Mouse (Mus musculus) forebrain, embryonic 14.5 days (tissue): ENCODE results near the gene Pom121. TPM values are rescaled to one million over a fixed set of nuclear protein-coding genes. Genes with fewer than 3 reads are reported as not detected.
A peak's percentile ranks its signal among the peaks of the same experiment; 100 is the strongest.

Experiments used
- ATAC-seq: fragments of 200-750 bp; cut with Nextera tagmentation; 2 replicates; pipeline ENCODE4 v1.8.0; 2017; ENCODE audit warnings: mild to moderate bottlenecking, moderate library complexity
- DNase-seq: peaks from one replicate; pipeline ENCODE4 v3.0.0-alpha.2; 2015; ENCODE audit warnings: low spot score
- H3K27ac ChIP-seq: fragments of 300-500 bp; sonication (generic); 2 replicates; pipeline ENCODE4 v1.5.1; 2014; ENCODE audit warnings: low read depth, mild to moderate bottlenecking, control low read depth, low read length, moderate library complexity
- H3K27me3 ChIP-seq: fragments of 300-500 bp; sonication (generic); replicated peaks from 2 replicates; pipeline ENCODE4 v1.6.1; 2014; ENCODE audit warnings: low read length, control low read depth, mixed read lengths; ENCODE audit not compliant: control insufficient read depth, insufficient read depth
- H3K36me3 ChIP-seq: fragments of 300-500 bp; sonication (generic); 2 replicates; pipeline ENCODE4 v1.6.1; 2014; ENCODE audit warnings: low read length, control low read depth; ENCODE audit not compliant: control insufficient read depth, insufficient read depth
- H3K4me1 ChIP-seq: fragments of 300-500 bp; sonication (generic); 2 replicates; pipeline ENCODE4 v1.6.1; 2014; ENCODE audit warnings: antibody characterized with exemption, low read length, control low read depth; ENCODE audit not compliant: control insufficient read depth, insufficient read depth
- H3K4me2 ChIP-seq: fragments of 300-500 bp; sonication (generic); 2 replicates; pipeline ENCODE4 v1.6.1; 2014; ENCODE audit warnings: mild to moderate bottlenecking, control low read depth, low read length
- H3K4me3 ChIP-seq: fragments of 300-500 bp; sonication (generic); 2 replicates; pipeline ENCODE4 v1.5.1; 2014; ENCODE audit warnings: low read depth, low read length, control low read depth
- H3K9ac ChIP-seq: fragments of 300-500 bp; sonication (generic); 2 replicates; pipeline ENCODE4 v1.6.1; 2014; ENCODE audit warnings: mild to moderate bottlenecking, low read length, control low read depth, moderate library complexity
- H3K9me3 ChIP-seq: fragments of 300-500 bp; sonication (generic); replicated peaks from 2 replicates; pipeline ENCODE4 v1.6.1; 2016; ENCODE audit warnings: low read length, control low read depth, mixed read lengths; ENCODE audit not compliant: control insufficient read depth
- WGBS: fragments of 180-500 bp; shearing (Covaris S2); extraction: QIAGEN DNeasy Blood & Tissue Kit; methylation state at CpG from one replicate; pipeline ENCODE4 v1.1.7; 2014; 5-methylcytosine and 5-hydroxymethylcytosine counted together
- polyA plus RNA-seq: library from polyadenylated mRNA; unstranded; fragments of >200 nt; fragmentation: Nextera tagmentation; extraction: Ambion mirVana; gene quantifications from 2 replicates; pipeline ENCODE4 v1.2.1, GENCODE M21; 2014

Gene Pom121
- polyA plus RNA-seq, 1 experiment from 2014 or later = 9.8 TPM

GRCm38 (mm10) chr5:135359772-135360171 is 34.6 kb downstream of the Pom121 start:
- H3K27me3 ChIP-seq = no peaks in the 10 kb centered on the region
- H3K4me2 ChIP-seq = no peak overlapping the region
- DNase-seq (no peak), ATAC-seq (no peak)
- no peaks in the 10 kb centered on the region for H3K36me3 ChIP-seq
- WGBS = 100% methylated on average over 2 of the region's 2 CpGs
- H3K9me3 ChIP-seq = 0 out of 2 replicates have a peak, but pooled peaks cover 4% of the 10 kb centered on the region
- no peak overlapping the region for H3K27ac ChIP-seq
- H3K4me3 ChIP-seq = no peak overlapping the region
- H3K4me1 ChIP-seq = no peaks in the 10 kb centered on the region
- no peak overlapping the region for H3K9ac ChIP-seq

DNA sequence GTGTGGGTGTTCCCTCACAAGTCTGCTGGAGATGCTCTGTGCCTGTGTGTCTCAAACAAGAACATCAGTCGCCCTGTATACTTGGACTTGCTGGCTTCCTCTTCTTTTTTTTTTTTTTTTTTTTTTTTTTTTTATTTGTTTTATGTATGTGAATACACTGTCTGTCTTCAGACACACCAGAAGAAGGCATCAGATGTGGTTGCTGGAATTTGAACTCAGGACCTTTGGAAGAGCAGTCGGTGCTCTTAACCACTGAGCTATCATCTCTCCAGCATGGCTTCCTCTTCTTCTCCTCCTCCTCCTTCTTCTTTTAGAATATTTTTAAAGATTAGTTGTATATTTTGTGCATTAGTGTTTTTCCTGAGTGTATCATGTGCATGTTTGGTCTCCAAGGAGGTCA is 36.8 kb downstream of the Pom121 start:
- ATAC-seq (no peak), DNase-seq (no peak)
- H3K36me3 ChIP-seq = no peaks in the 10 kb centered on the region
- no peak overlapping the region for H3K27ac ChIP-seq
- no peak overlapping the region for H3K9ac ChIP-seq
- H3K4me2 ChIP-seq = no peak overlapping the region
- 75% methylated on average over 2 of the region's 2 CpGs for WGBS
- no peaks in the 10 kb centered on the region for H3K27me3 ChIP-seq
- H3K4me1 ChIP-seq = no peaks in the 10 kb centered on the region
- no peak overlapping the region for H3K4me3 ChIP-seq
- H3K9me3 ChIP-seq = 0 out of 2 replicates have a peak, but pooled peaks cover 4% of the 10 kb centered on the region

DNA sequence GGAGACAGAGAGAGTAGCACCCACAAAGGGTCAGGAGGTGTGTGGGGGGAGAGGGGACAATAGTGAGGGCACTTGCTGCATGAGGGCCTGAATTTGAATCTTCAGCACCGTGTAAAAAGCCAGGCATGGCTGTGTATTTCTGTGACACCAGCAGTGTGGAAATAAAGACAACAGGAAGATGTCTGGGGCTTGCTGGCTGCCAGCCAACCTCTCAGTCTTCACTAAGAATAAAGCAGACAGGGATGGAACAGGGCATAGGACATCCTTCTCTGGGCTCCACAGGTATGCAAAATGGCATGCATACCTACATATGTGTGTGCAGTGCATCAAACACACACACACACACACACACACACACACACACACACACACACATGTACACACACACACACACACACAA is 38.3 kb downstream of the Pom121 start:
- Histone ChIP-seq H3K36me3 (no peaks in the 10 kb centered on the region), H3K27me3 (no peaks in the 10 kb centered on the region), H3K4me1 (no peaks in the 10 kb centered on the region), H3K4me2 (no peak overlapping the region), H3K27ac (no peak overlapping the region), H3K9me3 (0 out of 2 replicates have a peak, but pooled peaks cover 4% of the 10 kb centered on the region), H3K4me3 (no peak overlapping the region), H3K9ac (no peak overlapping the region)
- 39% methylated on average over 1 of the region's 1 CpGs for WGBS
- ATAC-seq (no peak), DNase-seq (peak; percentile 30)

GRCm38 (mm10) chr5:135353564-135353963 is 40.8 kb downstream of the Pom121 start:
- ATAC-seq (no peak), DNase-seq (peak; percentile 17)
- no peak overlapping the region for H3K9ac ChIP-seq
- no peaks in the 10 kb centered on the region for H3K27me3 ChIP-seq
- H3K9me3 ChIP-seq = 0 out of 2 replicates have a peak, but pooled peaks cover 4% of the 10 kb centered on the region
- no peaks in the 10 kb centered on the region for H3K4me1 ChIP-seq
- no peak overlapping the region for H3K27ac ChIP-seq
- H3K36me3 ChIP-seq = no peaks in the 10 kb centered on the region
- H3K4me3 ChIP-seq = no peak overlapping the region
- H3K4me2 ChIP-seq = no peak overlapping the region
- 17% methylated on average over 20 of the region's 20 CpGs for WGBS

DNA sequence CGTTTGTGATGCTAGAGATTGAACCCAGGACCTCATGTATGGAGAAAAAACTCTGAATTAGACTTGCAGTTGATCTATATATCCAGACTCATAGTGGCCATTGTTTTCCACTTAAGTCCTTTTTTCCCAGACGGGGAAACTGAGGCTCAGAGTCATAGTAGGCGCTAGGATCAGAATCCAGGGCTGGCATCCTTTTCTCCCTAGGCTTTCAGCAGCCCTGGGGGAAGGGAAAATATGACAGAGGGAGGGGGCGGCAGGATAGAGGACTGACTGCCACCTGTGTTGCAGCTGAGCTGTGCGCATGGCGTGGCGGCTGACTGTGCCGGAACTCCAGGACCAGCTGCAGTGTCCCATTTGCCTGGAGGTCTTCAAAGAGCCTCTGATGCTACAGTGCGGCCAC is 41.4 kb downstream of the Pom121 start, which contains the start of gene Trim50:
Gene Trim50, plus strand, starts transcription at position 301 of the 400 bp plus-strand sequence.
- WGBS = 69% methylated on average over 9 of the region's 9 CpGs
- no peak for DNase-seq
- no peak within 1 kb of the TSS for H3K4me3 ChIP-seq
- H3K36me3 ChIP-seq = no peaks in the 10 kb centered on the region
- H3K27me3 ChIP-seq = no peaks in the 10 kb centered on the region
- H3K4me1 ChIP-seq = no peaks in the 10 kb centered on the region
- no peak for ATAC-seq
- H3K9me3 ChIP-seq = 0 out of 2 replicates have a peak, but pooled peaks cover 4% of the 10 kb centered on the region
- no peak within 1 kb of the TSS for H3K9ac ChIP-seq
- no peak within 1 kb of the TSS for H3K27ac ChIP-seq
- no peak within 1 kb of the TSS for H3K4me2 ChIP-seq

GRCm38 (mm10) chr5:135351606-135352005 is 42.7 kb downstream of the Pom121 start:
- Histone ChIP-seq H3K9me3 (no peaks in the 10 kb centered on the region), H3K9ac (no peak overlapping the region), H3K27ac (no peak overlapping the region), H3K36me3 (no peaks in the 10 kb centered on the region), H3K27me3 (no peaks in the 10 kb centered on the region), H3K4me2 (no peak overlapping the region), H3K4me1 (no peaks in the 10 kb centered on the region), H3K4me3 (no peak overlapping the region)
- WGBS = 87% methylated on average over 13 of the region's 13 CpGs
- ATAC-seq (no peak), DNase-seq (no peak)

DNA sequence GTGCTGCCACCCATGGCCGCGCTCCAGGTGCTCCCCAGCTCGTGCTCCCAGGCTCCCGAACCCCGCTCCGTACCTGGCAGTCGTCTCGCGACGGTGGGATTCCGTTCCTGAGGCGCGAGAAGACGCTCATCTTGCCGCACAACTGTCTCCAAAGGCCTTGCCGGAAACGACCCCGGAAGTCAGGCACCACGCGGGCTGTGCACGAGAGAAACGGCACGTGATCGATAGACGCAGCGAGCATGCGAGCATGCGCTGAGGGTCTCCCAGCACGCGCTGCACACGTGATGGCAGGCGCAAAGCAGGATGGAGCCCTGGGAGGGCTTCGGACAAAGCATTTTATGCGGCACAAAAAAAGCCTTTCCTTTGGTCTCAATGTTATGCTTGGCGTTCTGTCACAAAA is 44.5 kb downstream of the Pom121 start, which contains the start of gene Fkbp6:
Gene Fkbp6, minus strand, starts transcription at position 183 of the 400 bp plus-strand sequence.
- no peaks in the 10 kb centered on the region for H3K36me3 ChIP-seq
- no peak within 1 kb of the TSS for H3K4me2 ChIP-seq
- H3K4me3 ChIP-seq = no peak within 1 kb of the TSS
- no peaks in the 10 kb centered on the region for H3K4me1 ChIP-seq
- H3K27me3 ChIP-seq = no peaks in the 10 kb centered on the region
- H3K9me3 ChIP-seq = no peaks in the 10 kb centered on the region
- H3K9ac ChIP-seq = no peak within 1 kb of the TSS
- no peak for ATAC-seq
- WGBS = 90% methylated on average over 35 of the region's 35 CpGs
- no peak within 1 kb of the TSS for H3K27ac ChIP-seq
- no peak for DNase-seq

- whole genome bisulfite sequencing = 74% methylated on average over 4 of the region's 4 CpGs
- Histone ChIP-seq H3K4me2 (no peak overlapping the region), H3K9ac (no peak overlapping the region), H3K36me3 (no peaks in the 10 kb centered on the region), H3K27me3 (no peaks in the 10 kb centered on the region), H3K4me1 (no peaks in the 10 kb centered on the region), H3K9me3 (no peaks in the 10 kb centered on the region), H3K4me3 (no peak overlapping the region), H3K27ac (no peak overlapping the region)
- DNase-seq = no peak
- no peak for ATAC-seq
These were observed 46.8 kb downstream of the Pom121 start for GRCm38 (mm10) chr5:135347511-135348011.

DNA sequence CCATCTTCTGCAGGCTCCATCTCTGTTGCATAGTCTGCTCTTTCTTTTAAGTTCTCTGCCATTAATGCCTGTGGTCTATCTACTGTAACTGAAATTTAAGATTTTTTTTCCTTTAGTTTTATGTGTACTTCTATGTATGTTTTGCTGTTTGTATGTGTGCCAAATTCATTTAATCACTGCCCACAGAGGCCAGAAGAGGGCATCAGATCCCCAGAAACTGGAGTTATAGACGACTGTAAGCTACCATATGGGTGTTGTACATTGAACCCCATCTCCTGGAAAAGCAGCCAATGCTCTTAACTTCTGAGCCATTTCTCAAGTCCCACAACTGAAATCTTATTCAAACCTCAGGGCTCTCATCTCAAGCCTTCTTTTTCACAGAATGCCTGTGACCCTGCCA is 47.9 kb downstream of the Pom121 start:
- DNase-seq (no peak), ATAC-seq (no peak)
- Histone ChIP-seq H3K36me3 (no peaks in the 10 kb centered on the region), H3K4me3 (no peak overlapping the region), H3K4me1 (no peaks in the 10 kb centered on the region), H3K9ac (no peak overlapping the region), H3K9me3 (no peaks in the 10 kb centered on the region), H3K4me2 (no peak overlapping the region), H3K27ac (no peak overlapping the region), H3K27me3 (no peaks in the 10 kb centered on the region)
- 15% methylated on average over 1 of the region's 1 CpGs for WGBS
